Mouse (Mus musculus) limb, embryonic 14.5 days (tissue): ENCODE measurements at regions not wholly inside any gene's neighbourhood (a gene's known extent, or its start where the extent isn't known, plus 50 kb on each side); places are given as distances from the start of the nearest gene placed in this dataset.
A peak's percentile ranks its signal among the peaks of the same experiment; 100 is the strongest.

Source experiments
- ATAC-seq: fragments of 200-750 bp; cut with Nextera tagmentation; 2 replicates; pipeline ENCODE4 v1.8.0; 2017; ENCODE audit warnings: low read depth, moderate number of reproducible peaks, moderate TSS enrichment; ENCODE audit not compliant: low FRiP score
- DNase-seq: peaks from one replicate; pipeline ENCODE4 v3.0.0-alpha.2; 2015; ENCODE audit warnings: low spot score
- H3K27ac ChIP-seq: fragments of 300-500 bp; sonication (generic); replicated peaks from 2 replicates; pipeline ENCODE4 v1.5.1; 2014; ENCODE audit warnings: low read depth, mild to moderate bottlenecking, low read length, moderate library complexity, mixed read lengths
- H3K27me3 ChIP-seq: fragments of 300-500 bp; sonication (generic); 2 replicates; pipeline ENCODE4 v1.6.1; 2014; ENCODE audit warnings: low read length, mixed read lengths; ENCODE audit not compliant: control insufficient read depth, insufficient read depth
- H3K36me3 ChIP-seq: fragments of 300-500 bp; sonication (generic); 2 replicates; pipeline ENCODE4 v1.6.1; 2014; ENCODE audit warnings: mild to moderate bottlenecking, low read length, moderate library complexity, mixed read lengths; ENCODE audit not compliant: control insufficient read depth, insufficient read depth
- H3K4me1 ChIP-seq: fragments of 300-500 bp; sonication (generic); 2 replicates; pipeline ENCODE4 v1.6.1; 2014; ENCODE audit warnings: antibody characterized with exemption, low read length, mixed read lengths; ENCODE audit not compliant: control insufficient read depth, insufficient read depth
- H3K4me2 ChIP-seq: fragments of 300-500 bp; sonication (generic); replicated peaks from 2 replicates; pipeline ENCODE4 v1.6.1; 2014; ENCODE audit warnings: low read depth, mild to moderate bottlenecking, low read length, moderate library complexity; ENCODE audit not compliant: severe bottlenecking
- H3K4me3 ChIP-seq: fragments of 300-500 bp; sonication (generic); replicated peaks from 2 replicates; pipeline ENCODE4 v1.5.1; 2014; ENCODE audit warnings: low read length
- H3K9ac ChIP-seq: fragments of 300-500 bp; sonication (generic); 2 replicates; pipeline ENCODE4 v1.6.1; 2014; ENCODE audit warnings: mild to moderate bottlenecking, low read depth, low read length, moderate library complexity; ENCODE audit not compliant: severe bottlenecking
- H3K9me3 ChIP-seq: fragments of 300-500 bp; sonication (generic); 2 replicates; pipeline ENCODE4 v1.6.1; 2016; ENCODE audit warnings: low read length; ENCODE audit not compliant: control insufficient read depth
- POLR2A ChIP-seq: fragments of 200-500 bp; IDR thresholded peaks from 2 replicates; pipeline ENCODE4 v1.8.0; 2012; ENCODE audit warnings: inconsistent platforms, mild to moderate bottlenecking, moderate library complexity, borderline replicate concordance; ENCODE audit not compliant: insufficient read depth, insufficient read length; ENCODE audit errors: extremely low read depth
- WGBS: fragments of 180-500 bp; shearing (Covaris S2); extraction: QIAGEN DNeasy Blood & Tissue Kit; methylation state at CpG from one replicate; pipeline ENCODE4 v1.1.7; 2014; 5-methylcytosine and 5-hydroxymethylcytosine counted together

GRCm38 (mm10) chr2:47053689-47054088, 1760.2 kb upstream of the Acvr2a start:
- DNase-seq, result no peak
- 94% methylated on average over 3 of the region's 3 CpGs for WGBS
- H3K9ac ChIP-seq, result no peak overlapping the region
- no peak overlapping the region for H3K27ac ChIP-seq
- H3K27me3 ChIP-seq, result no peaks in the 10 kb centered on the region
- H3K4me3 ChIP-seq, result no peak overlapping the region
- no peak for ATAC-seq
- TF ChIP-seq POLR2A, result no peak
- H3K36me3 ChIP-seq, result no peaks in the 10 kb centered on the region
- H3K4me2 ChIP-seq, result no peak overlapping the region
- no peaks in the 10 kb centered on the region for H3K4me1 ChIP-seq
- H3K9me3 ChIP-seq, result no peaks in the 10 kb centered on the region

DNA sequence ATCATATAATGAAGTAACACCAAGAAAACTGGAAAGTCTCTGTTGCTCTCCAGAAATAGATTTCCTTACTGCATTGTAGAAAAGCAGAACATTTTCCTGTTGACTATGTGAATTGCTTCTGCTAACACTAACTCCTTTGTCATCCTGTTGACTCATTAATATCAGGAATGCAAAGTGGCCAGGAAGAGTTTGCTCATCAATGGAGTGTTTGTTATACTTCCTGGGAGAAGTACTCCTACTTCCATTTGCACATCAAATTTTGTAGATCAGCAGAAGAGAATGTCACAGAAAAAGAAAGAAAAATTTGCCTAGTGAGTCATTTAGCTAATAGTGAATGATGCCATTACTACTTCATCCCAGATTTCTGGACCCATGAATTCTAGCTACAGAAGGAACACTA, 1739.7 kb upstream of the Acvr2a start:
- TF ChIP-seq POLR2A, result no peak
- Histone ChIP-seq H3K27me3 (no peaks in the 10 kb centered on the region), H3K9me3 (no peaks in the 10 kb centered on the region), H3K9ac (no peak overlapping the region), H3K4me2 (no peak overlapping the region), H3K36me3 (no peaks in the 10 kb centered on the region), H3K4me3 (no peak overlapping the region), H3K4me1 (no peaks in the 10 kb centered on the region), H3K27ac (no peak overlapping the region)
- DNase-seq (no peak), ATAC-seq (no peak)

DNA sequence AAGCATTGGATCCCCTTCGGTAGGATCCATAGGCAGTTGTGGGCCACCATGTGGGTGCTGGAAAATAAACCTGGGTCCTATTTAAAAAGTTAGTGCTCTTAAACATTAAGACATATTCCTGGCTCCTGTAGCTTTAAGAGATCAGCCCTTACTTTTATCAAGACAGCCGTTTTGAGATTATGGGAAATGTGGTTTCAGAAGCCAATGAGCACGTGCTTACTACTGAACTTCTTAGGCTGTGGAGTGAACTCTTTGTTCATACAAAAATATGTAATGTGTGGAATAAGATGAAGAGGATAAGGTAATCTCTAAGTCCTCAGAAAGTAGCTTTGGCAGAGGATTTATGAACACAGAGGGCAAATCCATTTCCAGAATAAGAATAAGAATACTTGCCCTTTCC, 1738.7 kb upstream of the Acvr2a start:
- Histone ChIP-seq H3K9ac (no peak overlapping the region), H3K36me3 (no peaks in the 10 kb centered on the region), H3K9me3 (no peaks in the 10 kb centered on the region), H3K4me3 (no peak overlapping the region), H3K27me3 (no peaks in the 10 kb centered on the region), H3K4me2 (no peak overlapping the region), H3K27ac (no peak overlapping the region), H3K4me1 (no peaks in the 10 kb centered on the region)
- DNase-seq (no peak), ATAC-seq (no peak)
- TF ChIP-seq POLR2A, result no peak
- WGBS, result 74% methylated on average over 3 of the region's 3 CpGs

- no peak overlapping the region for H3K4me3 ChIP-seq
- 27% methylated on average over 4 of the region's 4 CpGs for WGBS
- no peak overlapping the region for H3K9ac ChIP-seq
- no peak overlapping the region for H3K27ac ChIP-seq
- H3K4me1 ChIP-seq, result peaks cover 5% of the 10 kb centered on the region; the same call in 1 of the 2 replicates
- no peaks in the 10 kb centered on the region for H3K9me3 ChIP-seq
- no peaks in the 10 kb centered on the region for H3K27me3 ChIP-seq
- no peak overlapping the region for H3K4me2 ChIP-seq
- no peaks in the 10 kb centered on the region for H3K36me3 ChIP-seq
- ATAC-seq (no peak), DNase-seq (peak; percentile 50)
- no peak for TF ChIP-seq POLR2A
Observed at GRCm38 (mm10) chr2:47088635-47089034, 1725.3 kb upstream of the Acvr2a start.

GRCm38 (mm10) chr2:47095993-47096392, 1717.9 kb upstream of the Acvr2a start:
- DNase-seq (no peak), ATAC-seq (no peak)
- Histone ChIP-seq H3K4me3 (no peak overlapping the region), H3K4me2 (no peak overlapping the region), H3K27me3 (no peaks in the 10 kb centered on the region), H3K9ac (no peak overlapping the region), H3K36me3 (no peaks in the 10 kb centered on the region), H3K27ac (no peak overlapping the region), H3K9me3 (no peaks in the 10 kb centered on the region), H3K4me1 (no peaks in the 10 kb centered on the region)
- TF ChIP-seq POLR2A, result no peak
- WGBS, result 62% methylated on average over 3 of the region's 3 CpGs

GRCm38 (mm10) chr2:47139435-47139834, 1674.5 kb upstream of the Acvr2a start:
- H3K9ac ChIP-seq, result no peak overlapping the region
- H3K4me1 ChIP-seq, result no peaks in the 10 kb centered on the region
- H3K4me2 ChIP-seq, result no peak overlapping the region
- no peaks in the 10 kb centered on the region for H3K9me3 ChIP-seq
- H3K4me3 ChIP-seq, result no peak overlapping the region
- DNase-seq, result no peak
- H3K27me3 ChIP-seq, result no peaks in the 10 kb centered on the region
- WGBS, result 19% methylated on average over 1 of the region's 1 CpGs
- H3K36me3 ChIP-seq, result no peaks in the 10 kb centered on the region
- no peak overlapping the region for H3K27ac ChIP-seq
- ATAC-seq, result no peak
- TF ChIP-seq POLR2A, result no peak
